Mouse (Mus musculus): ENCODE data around the gene Robo1.

The Robo1 gene

DNA sequence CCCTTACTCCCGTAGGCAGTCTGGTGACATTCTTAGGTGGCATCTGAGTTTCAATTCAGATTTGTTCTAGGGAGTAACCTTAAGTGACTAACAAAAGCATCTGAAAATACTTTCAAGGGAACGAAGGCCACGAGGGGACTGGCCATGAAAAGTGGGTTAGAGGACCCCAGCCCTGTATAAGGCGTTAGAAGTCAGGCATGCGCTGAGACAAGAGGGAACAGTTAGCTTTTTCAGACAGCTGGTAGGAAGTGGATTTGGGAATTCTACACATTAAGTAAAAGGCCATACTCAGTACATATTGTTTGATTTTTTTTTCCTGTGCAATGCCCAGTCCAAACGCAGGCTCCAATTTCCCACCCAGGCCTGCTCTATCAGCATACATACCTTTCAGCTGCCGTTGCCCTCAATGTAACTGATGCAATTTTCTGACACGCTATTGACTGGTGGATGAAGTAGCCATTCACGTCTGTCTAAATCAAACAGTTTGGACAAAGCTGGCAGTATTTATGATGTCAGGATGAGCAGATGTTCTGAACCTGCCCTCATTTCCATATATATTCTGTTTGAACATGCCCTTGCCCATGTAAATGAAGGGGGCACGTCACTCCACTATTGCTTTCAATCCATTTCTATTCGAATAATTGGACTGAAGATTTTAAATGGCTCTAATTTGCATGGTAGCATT is 651.1 kb downstream of the Robo1 start:
- DNase-seq: no peak

DNA sequence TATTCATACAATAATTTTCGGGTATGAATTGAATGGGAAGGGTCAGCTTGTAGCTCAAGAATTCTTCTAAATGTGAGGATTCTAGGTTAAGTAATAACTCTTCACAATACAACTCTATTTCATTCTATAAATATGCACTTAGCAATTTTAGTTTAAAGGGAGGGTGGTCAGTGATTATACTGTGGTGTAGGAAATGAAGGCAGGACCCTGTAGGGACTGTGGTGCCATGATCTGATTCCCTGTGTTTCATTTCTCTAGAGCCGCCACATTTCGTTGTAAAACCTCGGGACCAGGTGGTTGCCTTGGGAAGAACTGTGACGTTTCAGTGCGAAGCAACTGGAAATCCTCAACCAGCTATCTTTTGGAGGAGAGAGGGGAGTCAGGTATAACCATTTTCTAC is 651.7 kb downstream of the Robo1 start:
- no peak for DNase-seq

DNA sequence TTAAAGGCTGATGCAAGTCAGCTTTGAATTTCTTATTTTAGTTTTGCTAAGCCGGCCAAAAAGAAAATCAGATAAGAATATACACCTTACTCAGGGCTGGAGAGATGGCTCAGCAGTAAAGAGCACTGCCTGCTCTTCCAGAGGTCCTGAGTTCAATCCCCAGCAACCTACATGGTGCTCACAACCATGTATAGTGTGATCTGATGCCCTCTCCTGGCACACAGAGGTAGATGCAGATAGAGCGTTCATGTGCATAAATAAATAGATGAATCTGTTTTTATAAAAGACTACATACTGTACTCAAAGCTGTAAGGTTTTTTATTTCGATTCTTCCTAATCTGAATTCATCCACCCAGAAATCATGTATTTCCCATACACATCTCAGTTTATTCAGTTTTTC is 655.7 kb downstream of the Robo1 start:
- DNase-seq: no peak

DNA sequence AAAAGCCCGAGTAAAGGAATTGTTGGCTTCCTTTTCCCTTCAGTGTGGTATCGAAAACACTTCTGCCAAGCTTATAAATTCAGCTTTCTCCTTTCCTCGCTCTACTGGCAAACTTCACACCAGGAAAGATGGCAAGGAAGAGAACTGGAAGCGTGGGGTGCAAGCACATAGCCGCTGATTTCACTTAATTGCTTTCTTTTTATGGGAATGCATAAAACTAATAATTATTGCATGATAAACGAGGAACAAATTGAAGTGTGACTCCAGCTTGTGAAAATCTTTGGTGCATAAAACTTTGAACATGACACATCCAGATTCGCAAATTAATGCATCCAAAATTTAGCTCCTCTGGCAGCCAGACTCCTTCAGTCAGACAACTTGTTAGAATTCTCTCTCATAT is 659.4 kb downstream of the Robo1 start:
- DNase-seq: no peak

DNA sequence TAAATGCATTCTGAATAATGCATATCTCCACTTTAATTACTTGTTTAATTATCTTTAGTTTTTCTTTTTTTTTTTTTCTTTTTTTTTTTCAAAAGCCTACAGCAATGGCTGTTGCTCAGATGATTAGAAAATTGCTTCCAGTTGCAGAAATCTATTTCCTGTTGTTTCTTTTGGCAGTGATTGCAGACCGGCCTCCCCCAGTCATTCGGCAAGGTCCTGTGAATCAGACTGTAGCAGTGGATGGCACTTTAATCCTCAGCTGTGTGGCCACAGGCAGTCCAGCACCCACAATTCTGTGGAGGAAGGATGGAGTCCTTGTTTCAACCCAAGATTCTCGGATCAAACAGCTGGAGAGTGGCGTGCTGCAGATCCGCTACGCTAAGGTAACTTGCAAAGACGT is 661.9 kb downstream of the Robo1 start:
- DNase-seq: no peak

DNA sequence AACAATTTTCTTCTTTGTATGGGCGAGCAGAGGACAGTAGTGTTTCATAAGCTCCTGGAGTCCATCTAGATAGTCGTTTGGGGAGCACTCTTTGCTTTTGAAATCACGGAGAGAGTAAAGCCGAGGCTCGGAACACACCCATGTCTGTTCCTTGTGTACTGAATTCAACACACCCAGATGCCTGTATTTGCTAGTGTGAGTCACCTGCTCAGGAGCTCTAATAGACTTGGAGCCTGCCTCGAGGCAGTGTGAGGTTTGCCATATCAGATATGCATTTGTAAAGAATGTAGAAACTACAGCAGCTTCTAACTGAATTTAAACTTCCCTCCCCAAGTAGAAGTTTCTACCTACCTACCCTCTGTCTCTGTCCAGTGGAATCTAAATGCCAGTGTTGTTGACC is 665.6 kb downstream of the Robo1 start:
- DNase-seq: no peak

DNA sequence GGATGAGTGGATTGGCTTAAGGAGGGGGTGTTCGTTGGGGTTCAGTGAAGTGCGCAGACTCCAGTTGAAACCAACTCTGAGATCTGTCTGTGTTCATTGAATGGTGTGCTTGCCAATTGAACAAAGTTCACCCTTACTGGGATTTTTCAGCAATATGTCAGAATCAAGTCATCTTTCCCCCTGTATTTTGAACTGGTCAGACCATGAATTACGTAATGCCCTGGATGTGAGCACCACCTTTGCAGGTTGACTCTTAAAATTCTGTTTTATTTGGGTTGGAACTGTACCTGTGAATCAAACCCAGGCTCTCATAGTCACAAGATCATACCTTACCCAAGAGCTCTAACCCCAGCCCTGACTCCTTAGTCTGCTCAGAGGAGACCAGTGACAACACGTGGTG is 666.6 kb downstream of the Robo1 start:
- no peak for DNase-seq

DNA sequence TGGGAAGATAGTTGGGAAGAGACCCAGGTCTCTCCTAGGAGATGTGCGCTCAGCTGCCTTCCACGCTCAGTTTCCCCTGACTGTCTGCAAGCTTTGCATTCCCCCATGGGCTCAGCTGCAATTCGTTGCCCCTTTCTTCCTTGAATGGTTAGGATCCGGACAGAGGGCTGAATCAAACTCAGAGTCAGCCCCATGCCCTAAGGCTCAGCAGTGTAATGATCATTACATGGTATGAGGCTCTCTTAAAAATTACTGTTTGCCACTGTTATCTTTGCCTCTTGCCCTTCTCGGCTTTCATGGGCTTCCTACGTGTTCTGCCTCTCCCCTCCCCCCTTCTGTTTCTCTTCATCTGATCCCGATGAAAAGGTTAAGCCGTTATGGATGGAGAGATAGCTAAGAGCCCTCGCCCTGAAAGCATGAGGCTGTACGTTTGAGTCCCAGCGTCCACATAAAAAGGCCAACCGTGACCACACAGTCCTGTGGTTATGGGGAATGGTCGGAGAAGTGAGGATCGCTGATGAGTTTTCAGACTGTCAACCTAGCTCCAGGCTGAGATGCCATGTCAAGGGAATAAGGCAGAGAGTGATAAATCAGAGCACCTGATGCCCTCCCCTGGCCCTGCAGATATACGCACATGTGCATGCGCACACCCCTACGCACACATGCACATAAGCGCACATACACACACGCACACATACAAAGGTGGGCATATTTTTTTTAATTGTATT is 668.9 kb downstream of the Robo1 start:
- no peak for DNase-seq

DNA sequence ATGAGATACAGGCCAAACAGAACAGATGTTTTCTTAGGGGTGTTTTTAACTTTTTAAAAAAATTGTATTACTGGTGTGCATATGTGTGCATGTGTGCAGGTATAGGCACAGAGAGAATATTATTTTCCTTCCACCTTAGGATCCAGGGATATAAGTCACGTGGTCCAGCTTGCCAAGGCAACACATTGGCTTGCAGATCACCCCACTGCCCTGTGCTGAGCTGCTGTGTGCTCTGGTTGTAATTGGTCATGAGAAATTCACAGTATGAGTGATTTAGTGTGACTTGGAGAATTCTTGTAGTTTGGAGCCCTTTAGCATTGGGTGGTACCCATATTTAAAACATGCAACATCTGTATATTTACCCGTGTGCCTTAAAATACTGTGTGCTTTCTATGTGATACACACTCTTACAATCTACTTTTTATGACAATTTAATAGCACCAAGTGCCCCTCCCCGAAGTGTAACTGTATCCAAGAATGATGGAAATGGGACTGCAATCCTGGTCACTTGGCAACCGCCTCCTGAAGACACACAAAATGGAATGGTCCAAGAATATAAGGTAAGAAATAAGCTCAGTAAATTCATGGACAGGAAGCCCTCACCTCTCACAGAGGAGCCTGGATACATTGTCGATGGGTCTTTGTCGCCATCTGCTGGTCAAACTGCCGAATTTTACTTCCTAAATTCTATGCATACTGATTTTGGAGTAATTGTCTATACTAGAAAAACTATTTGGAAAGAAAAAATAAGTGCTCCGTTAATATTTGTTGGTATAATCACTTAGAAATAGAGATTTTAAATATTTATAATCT is 671.5 kb downstream of the Robo1 start:
- DNase-seq: peak; percentile 69 to 78

DNA sequence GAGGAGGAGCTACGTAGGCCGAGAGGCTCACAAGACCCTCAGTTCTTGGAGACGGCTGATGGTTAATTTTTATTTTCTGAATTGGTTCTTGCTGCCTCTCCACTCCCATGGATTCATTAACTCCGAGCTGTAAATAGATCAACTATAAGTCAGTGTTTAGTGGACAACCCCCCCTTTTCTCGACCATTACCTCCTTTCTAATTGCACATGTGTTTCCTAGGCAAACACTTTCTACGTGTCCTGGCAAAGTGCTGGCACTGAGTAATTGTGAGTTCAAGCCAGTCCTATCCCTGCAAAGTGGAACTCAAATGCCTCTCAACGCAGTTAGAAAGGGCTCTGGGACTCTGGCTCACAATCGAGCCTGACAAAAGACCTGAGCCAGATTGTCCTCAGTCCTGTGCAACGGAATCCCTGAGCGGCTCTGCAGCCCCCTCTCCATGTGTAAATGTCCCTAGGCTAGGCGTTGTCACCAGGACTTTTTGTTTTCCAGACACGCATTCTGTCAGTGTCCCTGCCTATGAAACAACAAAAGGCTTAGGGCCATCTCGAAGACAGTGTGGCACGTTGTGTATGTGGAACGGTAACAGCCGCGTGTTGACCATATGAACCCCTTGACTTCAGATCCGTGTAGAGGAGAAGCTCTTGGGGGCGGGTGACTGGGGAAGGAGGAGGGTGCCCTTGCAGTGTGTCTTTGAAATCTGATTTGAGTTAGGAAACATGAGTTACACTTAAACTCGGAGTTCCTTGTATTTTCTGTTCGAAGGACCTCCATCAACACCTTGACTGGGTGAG is 682.5 kb downstream of the Robo1 start:
- no peak for DNase-seq

DNA sequence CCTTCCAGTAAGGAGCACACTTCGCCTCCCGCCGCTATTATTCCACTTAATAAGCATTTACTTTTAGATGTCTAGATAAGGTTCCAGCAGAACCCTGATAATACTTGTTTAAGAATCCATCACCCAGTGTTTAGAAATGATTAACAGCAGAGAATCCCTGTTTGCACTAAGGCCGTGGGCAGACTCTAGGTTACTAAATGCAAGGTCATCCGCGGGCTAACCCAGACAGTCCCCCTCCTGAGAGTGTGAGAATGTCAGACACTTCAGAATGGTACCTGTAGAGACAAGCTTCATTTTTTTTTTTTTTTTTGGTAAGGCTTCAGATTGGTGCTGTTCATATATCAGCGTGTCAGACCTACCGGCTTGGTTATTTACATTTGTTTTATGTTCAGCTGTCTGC is 685.1 kb downstream of the Robo1 start:
- no peak for DNase-seq

DNA sequence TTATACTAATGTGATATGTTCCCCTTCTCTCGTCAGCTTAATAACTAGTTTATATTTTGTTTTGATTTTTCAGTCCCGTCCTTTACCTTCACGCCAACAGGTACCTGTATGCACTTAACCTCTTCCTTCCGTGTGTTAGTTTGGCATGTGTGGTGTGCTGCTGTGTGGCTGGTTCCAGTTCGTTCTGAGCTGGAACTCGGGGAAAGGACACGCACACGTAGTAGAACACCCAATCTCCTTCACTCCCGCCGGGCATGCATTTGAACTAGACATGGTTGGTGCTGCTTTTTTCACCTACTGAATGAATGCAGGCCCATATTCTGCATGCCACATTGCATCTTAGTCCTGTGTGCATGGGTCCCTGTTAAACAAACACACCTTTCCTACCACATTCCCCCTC is 685.5 kb downstream of the Robo1 start:
- no peak for DNase-seq

DNA sequence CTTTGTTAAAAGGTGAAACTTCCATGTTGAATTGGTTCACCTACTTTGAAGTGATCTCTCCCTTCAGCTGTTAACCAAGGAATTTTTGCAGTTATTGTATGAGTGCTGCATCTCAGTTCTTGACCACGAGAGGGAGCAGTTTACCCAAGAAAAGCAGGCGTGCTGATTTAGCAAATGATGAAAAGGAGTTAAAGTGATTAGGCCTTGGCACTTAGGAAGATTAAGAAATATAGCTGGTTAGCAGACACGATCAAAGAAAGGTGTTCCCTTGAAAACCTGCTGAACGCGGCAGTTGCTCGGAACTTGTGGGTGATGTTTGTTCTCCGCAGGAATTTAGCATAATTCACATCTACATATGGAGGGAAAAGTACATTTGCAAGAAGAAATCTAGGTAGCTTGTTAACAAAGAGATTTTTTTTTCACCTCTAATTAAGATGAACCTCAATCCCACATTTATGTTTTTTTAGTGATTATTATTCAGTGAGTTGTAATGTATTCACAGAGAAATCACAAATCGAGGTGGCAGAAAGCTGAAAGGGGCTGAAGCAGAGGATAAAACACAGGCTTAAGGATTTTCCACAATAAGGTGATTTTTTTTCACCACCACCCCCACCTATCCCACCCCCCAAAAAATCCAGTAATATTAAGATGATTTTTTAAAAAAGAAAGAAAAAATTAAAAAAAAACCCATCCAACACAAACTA is 687.3 kb downstream of the Robo1 start:
- peak; percentile 51 to 71 for DNase-seq

DNA sequence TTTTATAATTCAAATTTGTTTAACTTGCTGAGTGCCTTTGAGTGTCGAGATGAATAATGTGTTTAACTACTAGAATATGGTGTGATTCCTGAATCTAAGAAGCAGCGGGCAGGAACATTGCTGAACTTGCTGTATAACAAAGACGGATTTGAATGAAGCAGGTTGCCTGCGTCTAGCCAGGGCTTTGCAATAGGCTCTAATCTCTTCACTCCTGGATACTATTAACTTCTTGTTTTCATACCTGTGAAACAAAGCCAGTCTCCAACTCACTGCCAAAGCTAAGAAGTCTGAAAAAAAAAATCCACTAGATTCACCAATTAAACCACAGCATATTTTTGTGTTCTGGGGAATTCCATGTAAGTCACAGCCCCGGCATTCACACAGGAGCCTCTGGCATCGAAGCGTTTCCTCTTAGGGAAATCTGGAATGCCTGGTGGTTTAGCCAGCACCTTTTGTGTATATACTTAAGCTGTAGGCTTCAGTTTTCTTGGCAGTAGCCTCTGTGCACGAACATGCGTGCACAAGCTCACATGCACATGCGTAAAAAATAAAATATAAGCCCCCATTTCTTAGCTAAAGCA is 687.9 kb downstream of the Robo1 start:
- no peak for DNase-seq

DNA sequence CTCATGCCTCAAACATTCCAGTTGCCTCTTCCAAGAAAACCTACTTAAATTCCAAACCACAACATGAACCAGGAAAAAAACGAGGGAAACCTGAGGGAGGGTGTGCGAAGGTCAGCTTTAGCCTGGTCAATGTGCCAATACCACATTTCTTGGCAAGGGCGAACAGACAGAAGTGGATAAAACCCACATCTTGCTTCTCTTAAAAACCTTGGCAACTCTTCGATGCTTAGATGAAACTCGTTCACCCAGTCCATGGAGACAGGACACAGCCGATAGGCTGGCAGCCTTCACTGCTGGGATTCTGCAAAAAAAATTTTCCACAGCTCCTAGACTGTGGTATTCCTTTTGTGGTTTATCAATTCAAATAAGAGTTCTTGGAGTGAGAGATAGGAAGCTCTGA is 690.6 kb downstream of the Robo1 start:
- no peak for DNase-seq

DNA sequence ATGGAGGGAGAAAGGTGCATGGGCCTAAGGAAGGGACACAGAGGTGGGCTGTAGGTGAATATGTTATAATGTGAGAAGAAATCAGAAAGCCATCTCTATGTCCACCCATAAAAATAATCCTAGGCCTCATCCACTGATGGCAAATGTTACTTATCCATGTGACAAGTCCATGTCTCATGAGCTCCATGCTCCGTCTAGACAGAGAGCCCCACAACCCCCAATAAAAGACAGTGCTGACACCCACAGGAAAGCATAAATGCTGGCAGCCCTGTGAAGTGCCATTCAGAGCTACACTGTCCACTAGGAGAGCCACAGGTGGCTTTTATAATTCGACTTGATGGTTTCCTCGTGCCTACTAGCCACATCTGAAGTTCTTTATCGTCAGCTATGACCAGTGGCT is 694.6 kb downstream of the Robo1 start:
- DNase-seq: no peak

DNA sequence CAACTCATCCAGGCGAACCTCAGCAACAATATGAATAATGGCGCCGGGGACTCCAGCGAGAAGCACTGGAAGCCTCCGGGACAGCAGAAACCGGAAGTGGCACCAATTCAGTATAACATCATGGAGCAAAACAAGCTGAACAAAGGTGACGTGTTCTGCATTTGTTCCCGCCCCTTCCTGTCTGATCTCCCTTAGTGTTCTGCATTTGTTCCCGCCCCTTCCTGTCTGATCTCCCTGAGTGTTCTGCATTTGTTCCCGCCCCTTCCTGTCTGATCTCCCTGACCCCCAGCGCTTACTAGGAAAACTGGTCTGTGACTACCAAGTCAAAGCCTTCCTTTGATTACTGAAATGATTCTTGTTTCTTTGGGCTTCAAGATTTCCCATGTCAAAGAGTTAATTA is 696.5 kb downstream of the Robo1 start:
- no peak for DNase-seq

DNA sequence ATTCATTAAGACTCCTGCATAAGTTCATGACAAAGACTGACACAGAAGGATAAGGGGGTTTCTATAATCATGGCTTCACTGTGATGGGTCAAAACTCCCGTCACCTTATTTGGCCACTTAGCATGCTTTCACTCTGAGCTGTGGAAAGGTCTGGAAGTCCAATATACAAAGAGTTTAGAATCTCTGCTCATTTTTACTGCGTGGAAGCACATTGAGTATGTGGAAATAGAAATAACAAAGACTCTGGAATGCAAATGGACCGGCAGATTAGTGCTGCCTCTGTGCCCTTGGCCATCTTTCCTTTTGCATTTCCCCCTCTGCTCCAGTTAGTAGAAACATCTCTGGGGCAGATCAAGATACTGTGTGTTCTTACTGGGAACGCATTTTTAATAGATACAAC is 697.7 kb downstream of the Robo1 start:
- no peak for DNase-seq

DNA sequence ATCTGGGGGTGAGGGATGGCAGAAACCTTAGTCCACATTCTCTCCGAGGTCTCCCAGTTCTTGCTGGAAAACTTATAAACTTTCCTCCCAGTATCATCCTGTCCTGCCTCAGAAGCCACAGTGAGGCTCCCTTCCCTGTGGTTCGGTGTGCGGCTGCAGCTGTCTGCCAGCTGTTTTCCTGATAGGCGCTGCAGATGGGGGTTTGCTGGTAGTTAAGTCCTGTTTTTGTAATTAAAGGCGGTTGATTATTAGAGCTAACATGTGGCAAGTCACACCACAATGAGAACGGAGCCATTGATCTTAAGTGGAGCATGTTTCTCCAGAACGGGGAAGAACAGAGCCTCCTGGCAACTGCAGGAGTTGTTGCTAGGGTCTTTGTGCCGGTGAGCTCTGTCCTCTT is 699.3 kb downstream of the Robo1 start:
- no peak for DNase-seq

DNA sequence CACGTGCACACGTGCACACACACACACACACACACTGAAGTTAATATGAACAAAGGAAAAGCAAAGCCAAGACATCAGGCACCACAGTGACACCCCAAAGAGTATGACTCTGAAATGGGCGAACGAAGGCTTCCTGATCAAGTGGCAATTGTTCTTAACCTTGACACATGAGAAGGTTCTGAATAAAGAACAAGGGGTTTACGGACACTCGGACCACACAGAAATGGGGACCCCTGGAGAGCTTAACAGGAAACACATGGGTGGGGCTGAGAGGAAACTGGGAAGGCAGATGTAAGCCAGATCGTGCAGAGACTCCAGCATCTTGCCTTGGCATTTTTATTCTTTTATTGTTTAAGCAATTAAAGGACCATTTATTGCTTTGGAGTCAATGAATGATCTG is 703.2 kb downstream of the Robo1 start:
- DNase-seq: no peak

DNA sequence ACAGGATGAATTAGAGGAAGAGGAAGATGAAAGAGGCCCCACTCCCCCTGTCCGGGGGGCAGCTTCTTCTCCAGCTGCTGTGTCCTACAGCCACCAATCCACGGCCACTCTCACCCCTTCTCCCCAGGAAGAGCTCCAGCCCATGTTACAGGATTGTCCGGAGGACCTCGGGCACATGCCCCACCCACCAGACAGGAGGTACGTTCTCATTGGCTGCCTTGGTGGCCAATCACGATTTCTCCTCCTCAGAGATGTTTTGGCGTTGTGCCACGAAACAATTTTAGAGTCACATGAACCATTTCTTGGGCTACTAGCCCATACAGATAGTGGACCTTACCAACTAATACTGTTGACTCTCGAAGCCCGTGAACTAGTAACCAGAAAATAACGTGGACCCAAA is 704.8 kb downstream of the Robo1 start:
- no peak for DNase-seq

DNA sequence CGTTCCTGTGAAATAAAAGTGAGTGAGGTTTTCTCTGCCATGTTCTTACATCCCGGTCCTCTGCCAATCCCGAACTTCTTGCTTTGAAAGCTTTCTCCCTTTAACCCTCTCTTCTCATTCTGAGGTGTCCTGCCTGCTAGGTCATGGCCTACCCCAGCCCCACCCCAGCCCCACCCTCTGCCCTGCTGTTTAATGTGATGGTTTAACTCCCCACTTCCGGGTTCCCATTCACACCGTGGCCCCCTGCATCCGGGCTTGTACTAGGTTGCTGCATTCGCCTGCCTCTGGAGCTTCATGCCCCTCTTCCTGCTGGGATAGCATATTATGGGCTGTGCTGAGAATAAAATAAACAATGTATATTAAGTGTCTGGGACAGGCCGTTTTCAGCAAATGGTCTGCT is 706.4 kb downstream of the Robo1 start:
- DNase-seq: no peak

Data from cerebellum, adult 18-20 months (tissue).